Mouse (Mus musculus): ENCODE results near the gene Kdr.
"Not testable (repeated sequence)": the region's sequence is repeated elsewhere in the genome, so short reads cannot be mapped to it uniquely, and the experiment has no call there.

Kdr gene

GRCm38 (mm10) chr5:75962558-75962957 is 15.7 kb downstream of the Kdr start:
- intact Hi-C loops (cut with DNase I): no loop called here

- intact Hi-C loops (cut with DNase I): no loop called here
Measured at GRCm38 (mm10) chr5:75961741-75962469, 16.4 kb downstream of the Kdr start.

- intact Hi-C loops (cut with DNase I): no loop called here
Measured at GRCm38 (mm10) chr5:75959809-75960208, 18.4 kb downstream of the Kdr start.

GRCm38 (mm10) chr5:75956526-75956925 is 21.7 kb downstream of the Kdr start:
- intact Hi-C loops (cut with DNase I): no loop called here

GRCm38 (mm10) chr5:75955876-75956275 is 22.4 kb downstream of the Kdr start:
- intact Hi-C loops (cut with DNase I): no loop called here

- intact Hi-C loops (cut with DNase I): no loop called here
Measured at GRCm38 (mm10) chr5:75954778-75955330, 23.4 kb downstream of the Kdr start.

- intact Hi-C loops (cut with DNase I): no loop called here
Measured at GRCm38 (mm10) chr5:75954218-75954617, 24.0 kb downstream of the Kdr start.

- intact Hi-C loops (cut with DNase I): no loop called here
Measured at GRCm38 (mm10) chr5:75952131-75952795, 26.0 kb downstream of the Kdr start.

- intact Hi-C loops (cut with DNase I): no loop called here
Measured at GRCm38 (mm10) chr5:75950866-75951265, 27.4 kb downstream of the Kdr start.

- intact Hi-C loops (cut with DNase I): no loop called here
Measured at GRCm38 (mm10) chr5:75945394-75945793, 32.9 kb downstream of the Kdr start.

GRCm38 (mm10) chr5:75943301-75943700 is 35.0 kb downstream of the Kdr start:
- intact Hi-C loops (cut with DNase I): no loop called here

- intact Hi-C loops (cut with DNase I): no loop called here
Measured at GRCm38 (mm10) chr5:75941775-75942580, 36.3 kb downstream of the Kdr start.

GRCm38 (mm10) chr5:75939144-75939732 is 39.0 kb downstream of the Kdr start:
- intact Hi-C loops (cut with DNase I): no loop called here

GRCm38 (mm10) chr5:75938012-75938411 is 40.2 kb downstream of the Kdr start:
- intact Hi-C loops (cut with DNase I): no loop called here

GRCm38 (mm10) chr5:75936223-75936622 is 42.0 kb downstream of the Kdr start:
- intact Hi-C loops (cut with DNase I): no loop called here

- intact Hi-C loops (cut with DNase I): no loop called here
Measured at GRCm38 (mm10) chr5:75935225-75935624, 43.0 kb downstream of the Kdr start.

- intact Hi-C loops (cut with DNase I): no loop called here
Measured at GRCm38 (mm10) chr5:75934201-75934600, 44.1 kb downstream of the Kdr start.

GRCm38 (mm10) chr5:75933521-75934044 is 44.7 kb downstream of the Kdr start:
- intact Hi-C loops (cut with DNase I): no loop called here

GRCm38 (mm10) chr5:75931458-75931857 is 46.8 kb downstream of the Kdr start:
- intact Hi-C loops (cut with DNase I): not testable (repeated sequence)

- intact Hi-C loops (cut with DNase I): no loop called here
Measured at GRCm38 (mm10) chr5:75929960-75930359, 48.3 kb downstream of the Kdr start.

GRCm38 (mm10) chr5:75922677-75923076 is 55.6 kb downstream of the Kdr start:
- intact Hi-C loops (cut with DNase I): no loop called here

All from adrenal gland (tissue).